Mouse (Mus musculus) CH12.LX (cell line): ENCODE data around the gene Lrrc75a.

ENCODE experiments used
- CTCF ChIP-seq, 2 experiments: IDR thresholded peaks in 1 of 2; conservative IDR thresholded peaks in 1 of 2; 2 replicates each; pipeline ENCODE4 v1.5.1; 2011 to 2012; ENCODE audit warnings: low read depth in 2 of 2, low read length in 2 of 2, improper control_type of control experiment in 1 of 2, inconsistent platforms in 1 of 2, mild to moderate bottlenecking in 1 of 2, moderate library complexity in 1 of 2
- ELF1 ChIP-seq: IDR thresholded peaks from 2 replicates; pipeline ENCODE4 v1.6.1; 2014; ENCODE audit warnings: low read depth, mild to moderate bottlenecking, inconsistent platforms, low read length, improper control_type of control experiment
- EP300 ChIP-seq: IDR thresholded peaks from 2 replicates; pipeline ENCODE4 v1.6.1; 2011; ENCODE audit warnings: low read length, improper control_type of control experiment
- MEF2A ChIP-seq: IDR thresholded peaks from 2 replicates; pipeline ENCODE4 v1.6.1; 2014; ENCODE audit warnings: low read depth, mild to moderate bottlenecking, inconsistent platforms, low read length, improper control_type of control experiment, borderline replicate concordance
- POLR2A ChIP-seq: IDR thresholded peaks from 2 replicates; pipeline ENCODE4 v1.6.1; 2011; ENCODE audit warnings: low read depth, mild to moderate bottlenecking, improper control_type of control experiment, low read length
- POLR2AphosphoS2 ChIP-seq: IDR thresholded peaks from 2 replicates; pipeline ENCODE4 v1.6.1; 2011; ENCODE audit warnings: low read depth, low read length, improper control_type of control experiment
- RAD21 ChIP-seq: IDR thresholded peaks from 2 replicates; pipeline ENCODE4 v1.6.1; 2011; ENCODE audit warnings: low read depth, mild to moderate bottlenecking, low read length, improper control_type of control experiment, moderate library complexity
- ZNF384 ChIP-seq: IDR thresholded peaks from 2 replicates; pipeline ENCODE4 v1.6.1; 2012; ENCODE audit warnings: low read depth, low read length, improper control_type of control experiment, inconsistent platforms

DNA sequence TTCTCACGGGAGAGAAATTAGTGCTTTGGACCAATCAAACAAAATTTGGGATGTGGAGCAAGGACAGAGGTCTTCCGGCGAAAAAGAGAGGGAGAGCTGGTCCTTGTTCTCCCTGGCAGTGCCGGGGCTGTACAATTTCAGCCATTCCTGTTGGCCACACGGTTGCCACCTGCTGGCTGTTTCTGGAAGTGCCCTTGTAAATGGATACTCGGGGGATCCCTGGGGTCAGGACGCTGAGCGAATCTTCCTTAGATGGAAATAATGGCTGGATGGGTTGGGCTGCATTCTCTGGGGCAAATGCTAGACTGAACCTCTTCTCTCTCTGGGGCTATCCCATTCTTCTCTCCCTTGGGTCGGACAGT lies 73.0 kb downstream of the Lrrc75a start:
- TF ChIP-seq CTCF (conservative IDR thresholded peaks at IDR 0.05 in 1 of 2, IDR thresholded peaks at IDR 0.05 in 1 of 2; ENCODE audit: low read depth in 2 of 2, low read length in 2 of 2), result peak; percentile 88 to 93
- TF ChIP-seq RAD21, result peak; percentile 74
- TF ChIP-seq ELF1, result peak; percentile 43; the same call in 1 of the 2 replicates
- TF ChIP-seq POLR2A, result no peak
- no peak for TF ChIP-seq POLR2AphosphoS2
- no peak for TF ChIP-seq EP300
- TF ChIP-seq MEF2A, result peak; percentile 79
- no peak; the same call in 1 of the 2 replicates for TF ChIP-seq ZNF384
